Mouse (Mus musculus) hindbrain, embryonic 15.5 days (tissue): ENCODE results near the gene Gucd1. TPM values are rescaled to one million over a fixed set of nuclear protein-coding genes. Genes with fewer than 3 reads are reported as not detected.
A peak's percentile ranks its signal among the peaks of the same experiment; 100 is the strongest.

Experiments
- ATAC-seq: fragments of 200-750 bp; cut with Nextera tagmentation; 2 replicates; pipeline ENCODE4 v1.8.0; 2017; ENCODE audit warnings: low read depth, moderate number of reproducible peaks, moderate TSS enrichment; ENCODE audit not compliant: low FRiP score
- H3K27ac ChIP-seq: fragments of 300-500 bp; sonication (generic); replicated peaks from 2 replicates; pipeline ENCODE4 v1.5.1; 2015; ENCODE audit warnings: mild to moderate bottlenecking, inconsistent platforms
- H3K27me3 ChIP-seq: fragments of 300-500 bp; sonication (generic); 2 replicates; pipeline ENCODE4 v1.6.1; 2015; ENCODE audit warnings: control low read depth, inconsistent platforms
- H3K36me3 ChIP-seq: fragments of 300-500 bp; sonication (generic); 2 replicates; pipeline ENCODE4 v1.6.1; 2015; ENCODE audit warnings: control low read depth, inconsistent platforms
- H3K4me1 ChIP-seq: fragments of 300-500 bp; sonication (generic); replicated peaks from 2 replicates; pipeline ENCODE4 v1.6.1; 2015; ENCODE audit warnings: control low read depth, inconsistent platforms
- H3K4me2 ChIP-seq: fragments of 300-500 bp; sonication (generic); 2 replicates; pipeline ENCODE4 v1.6.1; 2015; ENCODE audit warnings: moderate library complexity, mild to moderate bottlenecking, inconsistent platforms
- H3K4me3 ChIP-seq: fragments of 300-500 bp; sonication (generic); 2 replicates; pipeline ENCODE4 v1.5.1; 2015; ENCODE audit warnings: mild to moderate bottlenecking, inconsistent platforms
- H3K9ac ChIP-seq: fragments of 300-500 bp; sonication (generic); 2 replicates; pipeline ENCODE4 v1.6.1; 2015; ENCODE audit warnings: inconsistent platforms
- H3K9me3 ChIP-seq: fragments of 300-500 bp; sonication (generic); 2 replicates; pipeline ENCODE4 v1.6.1; 2016; ENCODE audit warnings: control low read depth, inconsistent platforms
- WGBS: fragments of 180-500 bp; shearing (Covaris S2); methylation state at CpG from one replicate; pipeline ENCODE4 v1.1.7; 2015; 5-methylcytosine and 5-hydroxymethylcytosine counted together
- polyA plus RNA-seq: library from polyadenylated mRNA; unstranded; fragments of >200 nt; fragmentation: Nextera tagmentation; extraction: Ambion mirVana; gene quantifications from 2 replicates; pipeline ENCODE4 v1.2.1, GENCODE M21; 2015

Gucd1 gene
- polyA plus RNA-seq, 1 experiment from 2014 or later, result 20.3 TPM

DNA sequence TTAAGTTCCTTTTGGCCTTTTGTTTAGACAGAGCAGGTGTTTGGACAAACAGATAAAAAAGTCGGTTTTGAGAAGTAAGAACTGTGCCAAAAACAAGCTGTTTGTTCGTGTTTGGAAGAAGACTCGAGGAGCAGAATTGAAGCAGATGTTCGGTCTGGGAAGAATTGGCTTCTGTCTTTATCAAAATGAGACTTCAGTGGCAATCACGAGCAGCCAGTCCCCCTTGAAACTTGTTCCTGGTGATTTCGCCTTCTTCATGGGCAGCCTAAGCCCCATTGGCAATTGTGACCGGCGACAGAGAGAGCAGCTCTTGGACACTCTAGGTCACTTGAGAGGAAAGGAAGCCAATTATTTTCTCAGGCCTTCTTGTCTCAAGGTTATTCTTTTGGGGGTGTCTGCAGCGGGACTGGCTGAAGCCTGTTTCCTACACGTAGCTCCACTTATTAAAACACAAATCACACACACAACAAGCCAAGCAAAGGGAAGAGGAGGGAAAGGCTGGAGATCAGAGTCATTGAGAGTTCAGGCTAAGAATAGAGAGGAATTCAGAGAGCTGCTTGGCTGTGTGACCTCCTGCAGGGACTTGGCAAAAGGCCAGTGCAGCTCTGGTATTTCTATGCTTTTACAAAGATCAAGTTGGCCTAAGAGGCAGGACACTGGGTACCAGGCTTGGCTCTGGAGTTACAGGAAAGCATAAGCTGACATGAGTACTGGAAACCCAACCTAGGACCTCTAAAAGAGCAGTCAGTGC, 66.6 kb downstream of the Gucd1 start:
- Histone ChIP-seq H3K4me2 (no peak overlapping the region), H3K4me3 (no peak overlapping the region), H3K27me3 (no peaks in the 10 kb centered on the region), H3K36me3 (no peaks in the 10 kb centered on the region), H3K9me3 (no peaks in the 10 kb centered on the region), H3K4me1 (peaks cover 19% of the 10 kb centered on the region), H3K9ac (no peak overlapping the region), H3K27ac (0 out of 2 replicates have a peak overlapping the region, but pooled peaks have one; percentile 22)
- 29% methylated on average over 10 of the region's 10 CpGs for WGBS
- peak; percentile 81 for ATAC-seq

DNA sequence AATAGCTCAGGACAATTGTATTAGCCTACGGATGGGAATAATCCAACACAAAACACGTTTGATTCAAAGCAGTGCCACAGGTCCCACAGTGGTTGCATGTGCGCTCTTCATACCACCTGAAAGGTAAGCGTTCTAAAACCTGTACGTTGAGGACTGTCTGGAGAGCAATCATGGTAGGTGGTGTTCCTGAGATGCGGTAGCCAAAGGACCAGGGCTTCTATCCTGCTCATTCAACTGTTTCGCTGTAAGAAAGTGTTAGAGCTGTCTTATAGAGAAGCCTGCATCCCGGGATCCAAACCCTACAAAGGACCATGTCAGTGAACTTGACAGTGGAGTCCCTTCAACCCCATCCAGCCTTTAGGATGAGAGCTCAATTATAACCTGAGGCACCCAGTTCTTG, 67.4 kb downstream of the Gucd1 start:
- no peak overlapping the region for H3K4me3 ChIP-seq
- 0 out of 2 replicates have a peak overlapping the region, but pooled peaks have one; percentile 17 for H3K27ac ChIP-seq
- 87% methylated on average over 8 of the region's 8 CpGs for WGBS
- H3K4me1 ChIP-seq, result peaks cover 19% of the 10 kb centered on the region
- H3K36me3 ChIP-seq, result no peaks in the 10 kb centered on the region
- H3K27me3 ChIP-seq, result no peaks in the 10 kb centered on the region
- no peak overlapping the region for H3K9ac ChIP-seq
- H3K4me2 ChIP-seq, result no peak overlapping the region
- no peaks in the 10 kb centered on the region for H3K9me3 ChIP-seq
- no peak for ATAC-seq

DNA sequence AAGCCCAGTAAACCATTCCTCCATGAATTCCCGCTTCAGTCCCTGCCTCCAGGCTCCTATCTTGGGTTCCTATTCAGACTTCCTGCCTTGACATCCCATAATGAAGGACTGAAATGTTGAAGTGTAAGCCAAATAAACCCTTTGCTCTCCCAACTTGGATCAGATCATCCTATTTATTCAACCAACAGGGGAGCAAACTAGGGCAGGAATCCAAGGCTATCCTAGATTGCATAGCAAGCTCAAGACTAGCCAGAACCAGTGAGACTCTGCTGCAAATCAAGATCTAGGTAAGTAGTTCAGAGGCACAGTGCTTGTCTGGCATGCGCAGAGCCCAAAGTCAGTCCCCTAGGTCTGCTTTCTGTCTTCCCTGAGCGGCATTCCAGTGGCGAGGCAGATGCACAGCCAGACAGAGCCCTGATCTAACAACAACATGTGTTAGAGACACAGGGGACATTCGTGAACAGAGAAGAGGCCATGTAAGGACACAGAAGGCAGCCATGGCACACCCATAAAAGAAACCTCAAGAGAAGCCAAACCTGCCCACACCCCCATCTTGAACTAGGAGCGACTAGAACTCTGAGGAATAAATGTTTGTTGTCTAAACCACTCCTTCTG, 68.9 kb downstream of the Gucd1 start:
- Histone ChIP-seq H3K4me1 (peaks cover 25% of the 10 kb centered on the region), H3K4me3 (no peak overlapping the region), H3K36me3 (no peaks in the 10 kb centered on the region), H3K9ac (no peak overlapping the region), H3K27ac (no peak overlapping the region), H3K27me3 (no peaks in the 10 kb centered on the region), H3K4me2 (no peak overlapping the region), H3K9me3 (no peaks in the 10 kb centered on the region)
- 79% methylated on average over 6 of the region's 6 CpGs for WGBS
- ATAC-seq, result no peak

DNA sequence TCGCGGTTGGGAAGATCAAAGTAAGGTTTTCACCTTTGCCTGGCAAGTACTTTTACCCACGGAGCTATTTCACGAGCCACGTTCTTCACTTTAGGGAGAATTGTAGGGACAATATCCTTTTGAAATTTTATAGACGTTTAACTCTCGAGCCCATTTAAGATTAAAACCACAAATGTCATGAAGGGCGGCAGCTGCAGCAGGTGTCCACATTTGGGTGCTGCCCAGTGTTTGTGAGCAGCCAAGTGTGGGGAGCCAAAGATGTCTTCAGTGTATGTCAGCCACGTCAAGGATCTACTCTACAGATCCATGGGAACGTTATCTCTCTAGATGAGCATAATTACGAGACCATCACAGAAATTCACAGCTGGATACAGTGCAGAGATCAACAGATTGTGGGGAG, 70.3 kb downstream of the Gucd1 start:
- no peaks in the 10 kb centered on the region for H3K9me3 ChIP-seq
- no peak overlapping the region for H3K9ac ChIP-seq
- peaks cover 25% of the 10 kb centered on the region for H3K4me1 ChIP-seq
- no peak overlapping the region for H3K27ac ChIP-seq
- H3K4me2 ChIP-seq, result no peak overlapping the region
- WGBS, result 84% methylated on average over 11 of the region's 11 CpGs
- ATAC-seq, result no peak
- no peaks in the 10 kb centered on the region for H3K27me3 ChIP-seq
- H3K36me3 ChIP-seq, result no peaks in the 10 kb centered on the region
- no peak overlapping the region for H3K4me3 ChIP-seq

DNA sequence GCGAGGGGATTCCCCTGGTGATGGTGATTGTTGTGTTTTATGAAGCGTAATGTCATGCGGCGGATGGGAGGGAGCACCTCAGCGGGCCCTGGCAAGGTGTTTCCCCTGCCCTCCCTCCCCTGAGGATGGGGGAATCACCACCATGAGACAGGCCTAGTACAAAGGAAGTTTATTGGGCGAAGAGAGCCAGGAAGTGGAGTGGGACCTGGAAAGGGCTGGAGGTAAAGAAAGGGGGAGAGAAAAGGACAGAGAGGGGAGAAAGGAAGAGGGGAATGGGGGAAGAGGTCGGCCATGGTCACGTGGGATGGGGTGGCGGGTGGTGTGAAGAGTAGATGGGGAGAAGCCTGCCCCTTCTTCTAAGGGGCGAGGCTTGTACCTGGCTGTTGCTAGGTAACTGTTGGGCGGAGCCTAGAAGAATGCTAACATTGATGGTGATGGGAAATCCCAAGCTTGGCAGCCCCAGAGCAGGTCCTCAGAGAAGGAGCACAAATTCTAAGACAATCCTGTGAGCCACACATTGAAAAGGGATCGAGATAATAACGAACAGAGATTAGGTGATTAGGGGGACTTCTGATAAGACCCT, 71.2 kb downstream of the Gucd1 start:
- Histone ChIP-seq H3K4me1 (peaks cover 20% of the 10 kb centered on the region), H3K9me3 (no peaks in the 10 kb centered on the region), H3K36me3 (no peaks in the 10 kb centered on the region), H3K4me3 (no peak overlapping the region), H3K27ac (no peak overlapping the region), H3K9ac (no peak overlapping the region), H3K4me2 (no peak overlapping the region), H3K27me3 (no peaks in the 10 kb centered on the region)
- ATAC-seq, result no peak
- WGBS, result 68% methylated on average over 13 of the region's 13 CpGs

DNA sequence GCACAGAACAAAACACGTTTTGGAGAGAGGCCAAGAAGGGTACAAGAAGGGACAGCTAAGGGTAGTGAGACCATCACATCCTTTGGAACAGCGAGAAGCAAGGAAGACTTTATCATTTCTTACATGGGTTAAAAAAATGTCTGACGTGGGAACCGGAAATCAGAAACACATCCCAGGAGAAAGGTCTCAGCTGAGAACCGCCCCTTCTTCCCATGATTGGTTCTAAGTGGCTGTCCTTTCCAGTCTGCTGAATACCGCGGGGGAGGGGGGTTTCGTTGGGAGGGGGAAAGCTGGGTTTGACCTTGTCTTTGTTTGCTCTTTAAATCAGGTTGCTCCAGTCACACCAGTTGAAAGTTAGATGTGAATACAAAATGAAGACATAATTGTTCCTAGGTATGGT, 72.7 kb downstream of the Gucd1 start:
- no peaks in the 10 kb centered on the region for H3K36me3 ChIP-seq

DNA sequence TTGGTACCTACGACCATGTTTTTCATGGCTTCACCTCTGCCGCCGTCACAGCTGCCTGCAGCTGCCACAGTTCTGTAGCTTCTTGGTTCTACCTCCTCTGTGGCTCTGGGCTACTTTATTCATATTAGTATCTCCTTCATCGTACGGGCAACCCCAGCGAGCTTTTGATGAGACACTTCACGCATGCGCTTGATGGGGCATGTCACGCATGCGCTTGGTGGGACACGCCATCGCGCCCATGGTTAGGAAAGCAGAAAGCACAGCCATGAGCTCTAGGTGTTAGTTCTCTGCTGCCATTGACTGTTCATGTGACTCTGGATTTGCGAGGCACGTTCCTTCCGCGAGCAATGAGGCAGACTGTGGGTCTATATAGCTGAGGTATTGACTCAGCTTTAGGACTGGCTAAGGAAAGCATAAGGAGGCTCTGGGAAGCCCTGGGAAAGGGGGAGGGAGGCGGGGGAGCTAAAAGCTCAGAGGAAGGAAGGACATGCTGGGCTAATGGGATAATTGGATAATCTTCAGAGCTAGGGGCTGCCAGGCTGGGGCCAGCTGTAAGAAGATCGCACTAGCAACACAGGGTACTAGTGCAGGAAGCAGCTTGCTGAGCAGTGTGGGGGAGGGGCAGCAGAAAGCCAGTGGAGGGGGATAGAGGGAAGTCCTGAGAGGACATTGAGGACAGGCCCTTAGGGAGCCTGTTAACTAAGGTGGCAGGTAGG, 73.5 kb downstream of the Gucd1 start:
- H3K27me3 ChIP-seq, result no peaks in the 10 kb centered on the region
- peaks cover 6% of the 10 kb centered on the region for H3K4me1 ChIP-seq
- no peak overlapping the region for H3K4me2 ChIP-seq
- no peak overlapping the region for H3K9ac ChIP-seq
- H3K36me3 ChIP-seq, result no peaks in the 10 kb centered on the region
- peak; percentile 64; the same call in 1 of the 2 replicates for ATAC-seq
- WGBS, result 81% methylated on average over 19 of the region's 19 CpGs
- H3K9me3 ChIP-seq, result no peaks in the 10 kb centered on the region
- H3K27ac ChIP-seq, result 0 out of 2 replicates have a peak overlapping the region, but pooled peaks have one; percentile 1
- no peak overlapping the region for H3K4me3 ChIP-seq

More for the DNA sequence above, 72.7 kb downstream of the Gucd1 start:
- H3K4me3 ChIP-seq, result no peak overlapping the region
- no peak for ATAC-seq
- 61% methylated on average over 8 of the region's 8 CpGs for WGBS
- H3K9ac ChIP-seq, result no peak overlapping the region
- H3K9me3 ChIP-seq, result no peaks in the 10 kb centered on the region
- no peaks in the 10 kb centered on the region for H3K27me3 ChIP-seq
- H3K4me1 ChIP-seq, result peaks cover 6% of the 10 kb centered on the region; the same call in 1 of the 2 replicates
- no peak overlapping the region for H3K4me2 ChIP-seq
- 0 out of 2 replicates have a peak overlapping the region, but pooled peaks have one; percentile 1 for H3K27ac ChIP-seq

DNA sequence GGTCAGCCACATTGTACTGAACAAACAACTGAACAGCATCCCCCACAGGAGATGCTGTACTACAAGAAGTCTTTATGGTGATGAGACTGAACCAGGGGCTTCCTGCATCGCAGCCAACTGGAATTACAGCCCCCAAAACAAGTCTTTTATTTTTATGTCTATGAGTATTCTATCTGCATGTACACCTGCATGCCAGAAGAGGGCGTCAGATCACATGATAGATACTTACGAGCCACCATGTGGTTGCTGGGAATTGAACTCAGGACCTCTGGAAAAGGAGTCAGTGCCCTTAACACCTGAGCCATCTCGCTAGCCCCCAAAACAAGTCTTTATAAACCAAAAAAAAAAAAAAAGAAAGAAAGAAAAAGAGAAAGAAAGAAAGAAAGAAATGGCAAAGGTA, 74.8 kb downstream of the Gucd1 start:
- Histone ChIP-seq H3K27me3 (no peaks in the 10 kb centered on the region), H3K9me3 (no peaks in the 10 kb centered on the region), H3K4me1 (peaks cover 13% of the 10 kb centered on the region), H3K4me2 (no peak overlapping the region), H3K4me3 (no peak overlapping the region), H3K36me3 (no peaks in the 10 kb centered on the region), H3K9ac (no peak overlapping the region), H3K27ac (no peak overlapping the region)
- no peak for ATAC-seq
- 83% methylated on average over 4 of the region's 4 CpGs for WGBS

DNA sequence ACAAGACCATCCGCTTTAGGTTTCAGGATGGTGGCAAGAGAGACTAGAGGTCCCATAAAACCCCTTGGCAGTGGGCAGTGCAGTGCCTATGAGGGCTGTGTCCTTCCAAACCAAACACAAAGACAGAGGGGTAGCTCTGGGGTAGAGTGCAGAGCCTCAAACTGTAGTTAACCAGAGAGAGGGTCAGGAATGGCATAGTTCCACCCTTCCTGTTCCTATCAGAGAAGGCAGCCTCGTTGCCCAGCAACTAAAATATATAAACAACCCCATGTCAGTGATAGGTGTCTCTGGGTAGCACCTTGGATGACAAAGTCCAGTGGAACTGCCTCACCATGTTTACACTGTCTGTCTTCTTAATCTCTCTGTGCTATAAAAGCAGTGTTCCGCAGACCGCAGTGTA, 76.0 kb downstream of the Gucd1 start:
- H3K9ac ChIP-seq, result no peak overlapping the region
- no peak overlapping the region for H3K4me3 ChIP-seq
- H3K36me3 ChIP-seq, result no peaks in the 10 kb centered on the region
- H3K27me3 ChIP-seq, result no peaks in the 10 kb centered on the region
- H3K27ac ChIP-seq, result no peak overlapping the region
- H3K9me3 ChIP-seq, result no peaks in the 10 kb centered on the region
- no peak overlapping the region for H3K4me2 ChIP-seq
- ATAC-seq, result no peak
- peaks cover 18% of the 10 kb centered on the region for H3K4me1 ChIP-seq
- WGBS, result 84% methylated on average over 4 of the region's 4 CpGs

DNA sequence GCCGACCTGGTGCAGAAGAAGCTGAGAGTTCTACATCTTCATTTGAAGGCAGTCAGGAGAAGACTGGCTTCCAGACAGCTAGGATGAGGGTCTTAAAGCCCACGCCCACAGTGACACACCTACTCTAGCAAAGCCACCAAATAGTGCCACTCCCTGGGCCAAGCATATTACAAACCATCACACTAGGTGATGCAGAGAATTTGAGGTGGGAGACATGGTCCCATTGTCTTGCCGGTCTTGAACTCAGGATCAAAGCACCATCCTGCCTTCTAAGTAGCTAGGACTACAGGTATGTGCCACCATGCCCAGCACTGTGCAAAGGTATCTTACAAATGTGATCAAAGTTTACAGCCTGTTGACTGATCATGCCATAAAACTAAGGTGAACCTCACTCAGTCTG, 77.0 kb downstream of the Gucd1 start:
- Histone ChIP-seq H3K4me2 (no peak overlapping the region), H3K9ac (no peak overlapping the region), H3K4me3 (no peak overlapping the region), H3K27ac (no peak overlapping the region), H3K9me3 (no peaks in the 10 kb centered on the region), H3K4me1 (peaks cover 18% of the 10 kb centered on the region), H3K27me3 (no peaks in the 10 kb centered on the region), H3K36me3 (no peaks in the 10 kb centered on the region)
- no peak for ATAC-seq
- 89% methylated on average over 3 of the region's 3 CpGs for WGBS

DNA sequence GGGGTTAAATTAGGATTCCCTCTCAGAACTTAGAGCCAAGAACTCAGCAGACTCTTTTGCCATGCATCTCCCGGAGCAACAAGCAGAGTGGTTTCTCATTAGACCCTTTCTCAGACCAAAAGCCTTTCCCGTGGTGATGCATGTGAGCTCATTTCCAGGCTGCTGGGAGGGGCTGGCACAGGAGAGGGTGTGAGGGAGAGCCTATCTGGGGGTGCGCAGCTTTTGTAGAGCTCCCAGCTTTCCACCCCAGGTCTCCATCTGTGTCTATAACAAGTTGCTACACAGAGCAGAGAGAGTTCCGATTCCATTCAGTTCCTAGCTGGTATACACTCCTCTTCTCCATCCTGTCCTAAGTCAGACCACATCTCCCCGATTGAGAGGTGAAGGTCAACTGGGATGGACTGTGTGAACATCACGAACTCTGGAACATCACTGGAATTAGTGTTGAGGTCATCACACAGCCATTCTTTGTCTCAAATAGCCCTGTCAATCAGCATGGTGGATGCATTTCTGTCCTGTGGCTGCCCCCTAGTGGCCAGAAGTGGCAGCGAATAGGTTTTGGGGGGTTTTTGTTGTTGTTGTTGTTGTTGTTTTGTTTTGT, 78.5 kb downstream of the Gucd1 start:
- Histone ChIP-seq H3K9ac (no peak overlapping the region), H3K9me3 (no peaks in the 10 kb centered on the region), H3K4me2 (no peak overlapping the region), H3K27me3 (no peaks in the 10 kb centered on the region), H3K4me1 (peaks cover 12% of the 10 kb centered on the region), H3K4me3 (no peak overlapping the region), H3K27ac (peak overlapping the region; percentile 65), H3K36me3 (no peaks in the 10 kb centered on the region)
- 33% methylated on average over 7 of the region's 7 CpGs for WGBS
- ATAC-seq, result peak; percentile 49; the same call in 1 of the 2 replicates
